Mouse (Mus musculus) left cerebral cortex, postnatal 25 days (tissue): ENCODE results near the gene Epor. TPM values are rescaled to one million over a fixed set of nuclear protein-coding genes. Genes with fewer than 3 reads are reported as not detected.

Experiments
- DNase-seq, 2 experiments: peaks; one replicate each; pipeline ENCODE4 v3.0.0; 2022; ENCODE audit warnings: low spot score in 2 of 2, mixed read lengths in 1 of 2
- intact Hi-C: fragments of 180-260 bp; cut with DNase I; formaldehyde crosslinking; loops from one replicate; pipeline ENCODE4 v1.15.1; 2025
- total RNA-seq, 2 experiments: library from RNA; stranded (reverse); gene quantifications; 2 replicates each; pipeline ENCODE4 v1.2.3; 2021

Epor gene
- total RNA-seq, 2 experiments from 2014 or later, result 7.9 to 8.9 TPM

DNA sequence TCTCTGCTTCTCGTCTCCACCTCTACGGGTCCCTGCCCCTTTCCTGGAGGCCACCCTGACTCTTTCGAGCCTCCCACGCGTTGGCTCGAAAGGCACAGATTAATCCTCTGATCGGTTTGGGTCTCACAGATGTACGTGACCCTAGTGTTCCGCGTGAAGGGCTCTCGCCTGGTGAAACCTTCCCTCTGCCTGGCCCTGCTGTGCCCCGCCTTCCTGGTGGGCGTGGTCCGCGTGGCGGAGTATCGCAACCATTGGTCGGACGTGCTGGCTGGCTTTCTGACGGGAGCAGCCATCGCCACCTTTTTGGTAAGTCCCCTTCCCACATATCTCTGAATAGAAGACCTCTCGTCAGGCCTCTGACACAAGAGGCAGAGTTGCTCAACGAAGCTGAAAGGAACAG lies 19.0 kb downstream of the Epor start:
- intact Hi-C loops, result no loop called here
- no peak for DNase-seq

DNA sequence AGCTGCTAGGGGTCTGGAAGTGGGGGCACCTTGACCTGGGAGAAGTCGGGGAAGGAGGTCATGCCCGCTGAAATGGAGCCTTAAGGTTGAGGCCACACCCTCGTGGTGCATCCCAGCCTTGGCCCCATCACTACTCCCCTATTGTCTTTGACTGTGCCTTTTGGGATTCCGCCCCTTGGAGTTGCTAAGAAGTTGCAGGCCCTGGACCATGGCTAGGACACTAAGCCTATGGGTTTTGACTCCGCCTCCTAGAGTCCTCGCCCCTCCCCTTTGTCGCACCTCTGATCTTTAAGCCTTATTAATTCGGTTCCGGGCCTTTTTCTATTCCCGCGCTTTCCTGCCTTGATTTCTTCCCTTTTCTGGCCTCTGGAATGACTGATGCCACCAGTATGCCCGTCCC lies 19.7 kb downstream of the Epor start:
- intact Hi-C loops, result no loop called here
- no peak for DNase-seq

DNA sequence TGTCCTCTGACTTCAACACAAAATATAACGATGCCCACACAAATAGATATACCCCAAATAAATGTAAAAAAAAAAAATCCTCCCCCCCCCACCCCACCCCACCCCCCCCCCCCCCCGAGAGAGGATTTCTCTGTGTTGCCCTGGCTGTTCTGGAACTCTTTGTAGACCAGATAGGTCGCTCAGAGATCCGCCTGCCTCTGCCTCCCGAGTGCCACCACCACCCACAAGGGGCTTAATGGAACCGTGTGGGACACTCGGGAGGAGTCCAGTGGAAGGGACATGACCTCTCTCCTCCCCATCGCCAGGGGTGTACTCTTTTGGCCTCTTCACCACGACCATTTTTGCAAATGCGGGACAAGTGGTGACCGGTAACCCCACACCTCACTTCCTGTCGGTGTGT lies 20.3 kb downstream of the Epor start:
- intact Hi-C loops, result no loop called here
- no peak for DNase-seq

DNA sequence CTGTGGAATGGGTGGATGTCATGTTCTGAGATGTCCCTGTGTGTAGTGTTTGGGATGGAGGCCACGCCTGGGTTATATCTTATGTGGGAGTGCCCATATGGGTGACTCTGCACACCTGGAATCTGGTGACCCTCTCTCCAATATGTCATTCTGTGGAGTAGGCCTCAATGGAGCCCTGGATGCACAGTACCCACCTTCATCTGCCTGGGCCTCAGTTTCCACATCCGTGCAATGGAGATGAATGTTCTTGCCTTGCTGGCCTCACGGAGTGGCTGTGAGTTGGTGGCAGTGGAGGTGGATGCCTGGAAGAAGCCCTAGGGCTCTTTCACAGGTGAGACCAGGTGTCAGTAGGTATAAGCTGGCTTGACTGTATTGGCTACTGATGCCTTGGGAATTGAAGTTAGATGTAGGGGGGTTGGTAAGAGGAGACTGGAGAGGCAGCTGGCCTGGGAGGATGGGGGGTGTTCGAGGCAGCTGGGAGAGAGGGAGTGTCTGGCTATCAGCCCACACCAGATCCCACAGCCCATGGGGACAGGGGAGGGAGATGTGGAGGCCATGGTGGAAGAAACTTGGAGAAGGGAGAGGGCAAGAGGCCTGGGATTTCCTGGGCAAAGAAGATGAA lies 25.0 kb downstream of the Epor start:
- intact Hi-C loops, result loop anchor here (2.0 kb wide), 1 partner anchor 14 kb away; no protein-coding TSS in a partner anchor
- no peak for DNase-seq

DNA sequence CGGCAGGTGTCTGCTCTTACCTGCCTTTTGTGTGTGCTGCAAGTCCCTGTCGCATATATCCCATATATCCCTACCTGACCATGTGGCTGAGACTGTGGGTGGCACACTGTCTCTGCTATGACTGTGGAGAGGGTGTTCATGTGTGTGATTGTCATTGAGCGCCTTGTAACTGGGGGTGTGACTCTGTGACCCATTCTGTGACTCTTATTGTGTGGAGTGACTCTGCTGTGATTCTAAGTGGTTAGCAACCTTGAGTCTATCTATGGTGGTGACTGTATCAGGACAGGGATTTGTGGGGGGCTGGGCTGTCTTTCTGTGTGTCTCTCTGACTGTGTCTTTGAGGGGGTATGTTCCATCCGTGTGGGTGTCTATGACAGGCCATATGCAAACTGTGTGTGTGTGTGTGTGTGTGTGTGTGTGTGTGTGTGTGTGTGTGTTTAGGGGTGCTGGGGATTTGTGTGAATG lies 25.6 kb downstream of the Epor start:
- intact Hi-C loops, result loop anchor here (2.0 kb wide), 1 partner anchor 15 kb away; no protein-coding TSS in a partner anchor
- peak in 1 of 2 experiments; percentile 73 for DNase-seq

DNA sequence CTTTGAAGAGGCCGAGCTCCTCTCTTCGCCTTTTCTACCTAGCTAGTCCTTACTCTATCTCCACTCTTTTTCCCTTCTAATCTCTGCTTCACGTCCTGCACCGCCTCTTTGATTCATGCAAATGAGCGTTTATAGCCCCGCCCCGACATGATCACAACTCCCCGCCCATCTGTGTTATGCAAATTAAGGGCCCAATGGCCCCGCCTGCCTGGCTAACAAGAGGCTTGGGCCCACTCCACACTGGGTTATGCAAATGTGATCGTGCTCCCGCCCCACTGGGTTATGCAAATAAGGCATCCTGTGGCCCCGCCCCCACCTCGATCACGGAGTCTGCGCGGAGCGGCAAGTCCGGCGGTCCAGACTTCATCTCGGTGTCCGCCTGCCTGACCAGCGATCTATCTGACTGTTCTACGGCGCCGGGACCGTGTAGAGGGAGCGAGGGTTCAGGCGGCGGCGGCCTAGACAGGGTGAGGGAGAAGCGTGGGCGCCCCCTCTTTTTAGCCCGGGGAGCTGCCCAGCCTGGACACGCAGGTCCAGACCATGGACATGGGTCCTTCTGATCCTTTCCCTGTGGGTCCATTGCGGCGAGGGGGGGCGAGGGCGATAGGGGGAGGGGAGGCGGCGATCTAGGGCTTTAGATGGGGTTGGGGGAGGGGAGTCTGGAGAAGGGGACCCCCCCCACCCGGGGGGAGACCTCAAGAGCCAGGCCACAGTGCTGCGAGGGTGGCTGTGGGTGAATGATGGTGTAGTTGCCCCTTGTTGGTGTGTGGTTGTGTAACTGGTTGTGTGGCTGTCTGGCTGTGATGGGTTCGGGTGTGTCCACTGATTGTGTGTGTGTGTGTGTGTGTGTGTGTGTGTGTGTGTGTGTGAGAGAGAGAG lies 26.4 kb downstream of the Epor start, which contains the start of gene Plppr2:
Gene Plppr2, plus strand, starts transcription at position 342 of the 879 bp plus-strand sequence.
- intact Hi-C loops, result no loop called here
- peak; percentile 95 to 99 for DNase-seq

DNA sequence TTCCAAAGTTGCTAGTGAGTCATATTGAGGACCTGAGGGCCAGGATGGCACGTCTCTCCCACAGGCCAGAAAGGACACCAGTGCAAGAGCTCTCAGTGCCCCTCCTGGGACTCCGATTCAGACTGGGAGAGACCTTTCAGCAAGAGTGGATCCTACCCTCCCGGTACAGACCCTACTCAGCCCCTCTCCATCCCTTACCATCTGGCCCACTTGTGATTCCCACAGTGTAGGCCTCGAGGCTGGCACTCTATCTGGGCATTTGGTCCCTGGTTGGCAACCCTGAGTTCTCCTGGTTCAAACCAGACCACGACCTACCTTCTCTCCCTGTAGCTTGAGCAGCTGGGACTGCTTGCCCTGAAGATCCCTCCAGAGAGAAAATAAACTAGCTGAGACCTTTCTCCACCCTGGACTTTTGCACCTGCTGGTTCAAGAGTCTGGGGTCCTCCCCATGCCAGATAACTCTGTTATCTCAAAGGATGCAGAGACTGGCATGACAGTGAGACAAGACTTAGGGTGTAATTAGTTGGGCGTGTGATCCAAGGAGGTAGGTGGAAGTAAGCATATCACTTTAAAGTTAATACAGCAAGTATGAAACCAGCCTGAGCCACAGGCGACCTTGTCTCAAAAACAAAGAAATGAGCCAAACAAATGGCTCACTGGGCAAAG lies 27.7 kb downstream of the Epor start:
- intact Hi-C loops, result no loop called here
- DNase-seq, result no peak

DNA sequence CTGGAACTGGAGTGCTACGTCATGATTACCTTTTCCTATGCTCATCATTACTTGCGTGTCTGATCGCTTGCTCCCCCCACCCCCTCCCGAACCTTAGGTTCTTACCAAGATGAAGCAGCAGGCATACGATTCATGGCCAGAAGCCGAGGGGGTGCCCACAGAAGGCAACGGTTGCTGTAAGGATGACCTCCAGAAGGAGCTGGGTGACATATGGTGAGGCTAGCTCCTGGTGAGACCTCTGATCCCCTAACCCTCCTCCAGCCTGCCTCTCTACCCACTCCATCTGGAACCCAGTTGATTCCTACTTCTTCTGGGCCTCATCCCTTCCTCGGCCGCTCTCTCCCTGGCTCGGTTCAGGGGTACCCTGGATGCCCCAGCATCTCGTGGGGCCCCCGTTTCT lies 29.3 kb downstream of the Epor start:
- intact Hi-C loops, result no loop called here
- no peak for DNase-seq

DNA sequence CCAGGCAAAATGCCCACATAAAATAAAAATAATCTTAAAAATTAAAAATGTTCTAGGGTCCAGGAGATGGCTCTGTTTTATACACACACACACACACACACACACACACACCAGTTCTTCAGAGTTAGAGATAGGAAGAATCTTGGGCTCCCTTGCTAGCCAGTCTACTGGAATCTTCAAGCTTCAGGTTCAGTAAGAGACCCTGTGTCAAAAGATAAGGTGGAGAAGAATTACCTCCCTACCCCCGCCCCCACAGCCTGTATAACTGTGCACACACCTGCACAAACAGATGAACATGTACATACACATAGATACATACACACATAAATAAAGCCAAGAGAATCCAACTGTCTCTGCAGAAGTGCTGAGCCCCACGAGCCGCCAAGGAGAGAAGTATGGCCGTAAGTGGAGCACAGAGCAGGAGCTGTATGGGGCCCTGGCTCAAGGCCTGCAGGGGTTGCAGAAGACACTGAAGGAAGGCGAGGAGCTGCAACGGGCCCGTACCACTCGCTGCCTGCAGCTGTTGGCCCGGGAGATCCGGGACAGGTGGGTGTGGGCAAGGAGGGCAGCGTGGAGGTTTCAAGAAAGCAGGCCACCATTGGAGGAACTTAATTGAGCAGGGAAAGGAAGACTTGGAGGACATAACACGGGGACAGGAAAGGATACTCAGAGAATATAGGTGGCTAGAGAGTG lies 30.7 kb downstream of the Epor start:
- intact Hi-C loops, result no loop called here

DNA sequence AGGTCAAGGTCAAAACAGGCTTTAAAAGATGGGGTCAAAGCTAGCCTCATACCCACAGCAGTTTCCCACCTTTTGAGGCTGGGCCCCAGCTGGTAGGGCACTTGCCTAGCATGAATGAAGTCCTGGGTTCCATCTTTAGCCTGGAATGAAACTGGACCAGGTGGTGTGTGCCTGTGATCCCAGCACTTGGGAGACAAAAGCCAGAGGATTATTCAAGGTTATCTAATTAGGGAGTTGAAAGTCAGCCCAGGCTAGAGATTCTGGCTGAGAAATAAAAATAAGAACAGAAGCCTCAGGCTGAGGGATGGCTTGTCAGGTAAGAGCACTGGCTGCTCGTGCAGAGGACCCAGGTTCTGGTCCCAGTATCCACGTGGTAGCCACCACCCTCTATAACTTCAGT lies 31.3 kb downstream of the Epor start:
- intact Hi-C loops, result no loop called here
- DNase-seq, result no peak

More for the DNA sequence above, 30.7 kb downstream of the Epor start:
- no peak for DNase-seq

DNA sequence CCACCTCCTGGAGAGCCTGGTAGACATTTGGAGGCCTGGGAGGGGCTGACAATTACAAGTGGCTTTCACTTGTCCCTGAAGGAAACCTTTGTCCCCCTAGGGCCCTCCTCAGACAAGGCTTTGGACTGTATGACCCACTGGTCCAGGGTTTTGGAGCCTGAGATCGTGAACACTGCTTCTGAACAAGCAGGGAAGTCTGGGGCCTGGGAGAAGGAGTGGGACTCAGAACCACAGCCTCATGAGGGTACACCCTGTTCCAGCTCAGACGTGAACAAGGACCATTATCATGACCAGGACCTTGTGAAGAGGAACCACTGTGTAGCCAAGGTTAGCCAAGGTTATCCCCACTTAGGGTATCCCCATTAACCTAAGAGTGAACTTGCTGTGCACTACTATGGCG lies 34.1 kb downstream of the Epor start:
- no peak for DNase-seq
- intact Hi-C loops, result no loop called here

DNA sequence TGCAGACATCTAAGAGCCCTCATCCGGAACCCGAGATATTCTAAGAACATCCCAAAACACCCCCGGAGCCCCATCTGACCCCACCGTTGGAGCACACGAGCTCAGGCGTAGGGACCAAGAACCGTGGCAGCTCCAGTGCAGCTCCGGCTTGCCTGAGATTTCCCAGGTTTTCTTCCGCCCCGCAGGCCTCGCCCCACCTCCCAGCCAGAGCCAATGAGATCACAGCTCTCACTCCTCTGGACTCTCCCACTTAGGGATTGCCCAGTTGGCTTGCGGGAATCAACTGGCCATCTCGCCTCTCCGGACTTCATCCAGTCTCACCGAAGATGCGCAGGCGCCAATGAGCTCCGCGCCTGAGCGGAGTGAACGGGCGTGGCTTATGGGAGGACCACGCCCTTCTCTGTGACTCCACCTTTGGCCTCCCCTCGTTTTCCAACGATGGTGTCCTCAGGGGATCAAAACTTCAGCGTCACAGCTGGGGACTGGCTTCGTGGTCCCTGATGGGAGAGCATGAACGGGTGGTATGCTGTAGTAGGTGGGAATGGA lies 36.0 kb downstream of the Epor start, which contains the start of the genes Ccdc159 and Tmem205:
Gene Ccdc159, plus strand, starts transcription at position 264 of the 546 bp plus-strand sequence.
Gene Tmem205, minus strand, starts transcription at position 349 of the 546 bp plus-strand sequence.
- peak; percentile 92 to 98 for DNase-seq
- intact Hi-C loops, result no loop called here

DNA sequence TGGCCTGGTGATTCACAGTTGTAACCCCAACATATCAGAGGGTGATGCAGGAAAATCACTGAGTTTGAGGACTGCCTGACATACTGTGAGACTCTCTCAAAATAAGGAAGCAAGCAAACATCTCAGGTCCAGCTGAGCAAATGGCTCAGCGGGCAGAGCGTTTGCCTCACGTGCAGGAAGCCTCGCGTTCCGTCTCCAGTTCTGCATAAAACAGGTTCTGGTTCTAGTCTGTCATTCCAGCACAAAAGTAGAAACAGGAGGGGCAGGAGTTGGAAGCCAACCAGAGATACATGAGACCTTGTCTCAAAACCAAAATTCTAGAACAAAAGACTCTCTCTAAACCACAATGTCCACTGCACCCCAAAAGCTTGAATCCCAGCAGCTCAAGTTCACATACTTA lies 36.5 kb downstream of the Epor start:
- intact Hi-C loops, result no loop called here
- DNase-seq, result no peak

DNA sequence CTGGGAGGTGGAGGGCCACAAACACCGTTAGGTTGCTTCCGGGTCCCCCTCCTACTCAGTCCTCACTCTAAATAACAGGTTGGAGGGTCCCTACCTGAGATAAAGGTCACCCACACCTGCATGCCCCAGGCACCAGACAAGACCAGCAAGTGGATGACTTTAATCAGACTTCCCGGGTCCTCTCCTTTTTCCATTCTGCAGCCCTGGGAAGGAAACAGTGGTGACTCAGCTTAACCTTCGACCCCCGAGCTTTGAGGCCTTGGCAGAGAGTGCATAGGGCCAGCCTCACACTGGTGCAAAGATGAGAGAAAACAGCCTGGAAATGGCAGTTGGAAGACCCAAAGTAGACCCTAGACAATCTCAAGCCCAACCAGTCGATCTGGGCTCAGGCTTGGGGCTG lies 37.2 kb downstream of the Epor start:
- intact Hi-C loops, result no loop called here

DNA sequence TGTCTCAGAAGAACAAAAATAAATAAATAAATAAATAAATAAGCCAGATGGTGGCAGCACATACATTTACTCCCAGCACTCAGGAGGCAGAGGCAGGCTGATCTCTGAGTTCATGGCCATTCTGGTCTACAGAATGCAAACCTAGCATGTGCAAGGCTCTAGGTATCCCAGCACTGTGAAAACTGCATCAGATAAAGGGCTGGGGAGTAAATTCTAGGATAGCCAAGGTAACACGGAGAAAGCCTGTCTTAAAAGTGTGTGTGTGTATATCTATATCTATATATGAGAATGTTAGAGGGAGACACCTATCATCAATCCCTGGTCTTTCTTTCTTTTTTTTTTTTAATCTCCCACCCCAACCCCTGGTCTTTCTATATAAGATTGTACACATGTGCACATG lies 37.8 kb downstream of the Epor start:
- no peak for DNase-seq
- intact Hi-C loops, result no loop called here

More for the DNA sequence above, 37.2 kb downstream of the Epor start:
- DNase-seq, result no peak

DNA sequence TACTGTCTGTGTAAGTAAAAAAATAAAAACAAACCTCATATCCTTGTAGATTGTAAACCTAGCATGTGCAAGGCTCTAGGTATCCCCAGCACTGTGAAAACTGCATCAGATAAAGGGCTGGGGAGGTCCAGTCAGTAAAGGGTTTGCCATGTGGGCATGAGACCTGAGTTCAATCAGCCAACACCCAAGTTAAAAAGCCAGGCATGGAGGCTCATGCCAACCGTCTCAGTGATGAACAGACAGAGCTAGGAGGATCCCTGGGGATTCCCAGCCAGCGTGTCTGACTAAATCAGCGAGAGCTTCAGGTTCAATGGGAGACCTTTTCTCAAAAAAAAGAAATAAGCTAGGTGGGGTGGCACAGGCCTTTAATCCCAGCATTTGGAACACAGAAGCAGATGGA lies 38.3 kb downstream of the Epor start:
- intact Hi-C loops, result no loop called here
- no peak for DNase-seq

DNA sequence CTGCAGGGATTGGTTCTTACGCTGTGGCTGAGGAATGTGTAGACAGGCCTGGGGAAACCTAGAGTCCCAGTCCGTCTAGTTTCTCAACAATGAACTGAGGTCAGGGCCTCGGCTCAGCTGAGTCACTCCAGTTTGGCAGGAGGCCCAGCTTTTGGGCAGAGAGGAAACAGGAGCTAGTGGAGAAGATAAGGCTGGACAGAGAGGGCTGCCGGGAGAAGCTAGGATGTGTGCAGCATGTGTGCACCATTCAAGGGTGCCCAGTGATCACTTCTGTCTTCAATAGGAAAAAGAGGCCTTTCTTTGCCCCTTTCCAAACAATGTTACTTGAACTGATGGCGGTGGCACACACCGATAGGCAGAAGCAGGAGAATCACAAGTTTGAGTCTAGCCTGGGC lies 39.2 kb downstream of the Epor start:
- intact Hi-C loops, result no loop called here
- peak in 1 of 2 experiments; percentile 38 for DNase-seq

DNA sequence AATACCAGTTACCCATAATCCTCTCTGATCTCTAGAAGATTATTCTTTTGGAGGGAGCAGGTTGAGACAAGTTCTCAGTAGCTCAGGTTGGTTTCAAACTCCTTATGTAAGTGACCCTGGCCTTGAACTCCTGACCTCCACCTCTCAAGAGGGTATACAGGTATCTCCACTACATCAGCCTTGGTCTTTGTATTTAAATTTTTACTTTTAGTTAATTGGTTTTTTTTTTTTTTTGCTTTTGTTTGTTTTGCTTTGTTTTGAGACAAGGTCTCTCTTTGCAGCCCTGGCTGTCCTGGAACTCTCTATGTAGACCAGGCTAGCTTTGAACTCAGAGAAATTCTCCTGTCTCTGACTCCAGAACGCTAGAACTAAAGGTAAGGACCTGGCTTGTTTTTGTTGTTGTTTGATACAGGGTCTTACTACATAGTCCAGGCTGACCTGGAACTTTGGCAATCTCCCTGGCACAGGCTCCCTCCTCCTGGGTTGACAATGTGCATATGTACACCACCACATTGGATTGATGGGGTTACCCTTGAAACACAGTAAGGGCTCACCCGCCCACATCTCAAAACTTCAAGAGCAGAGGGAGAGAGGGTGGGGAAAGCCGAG lies 39.7 kb downstream of the Epor start:
- no peak for DNase-seq
- intact Hi-C loops, result no loop called here

DNA sequence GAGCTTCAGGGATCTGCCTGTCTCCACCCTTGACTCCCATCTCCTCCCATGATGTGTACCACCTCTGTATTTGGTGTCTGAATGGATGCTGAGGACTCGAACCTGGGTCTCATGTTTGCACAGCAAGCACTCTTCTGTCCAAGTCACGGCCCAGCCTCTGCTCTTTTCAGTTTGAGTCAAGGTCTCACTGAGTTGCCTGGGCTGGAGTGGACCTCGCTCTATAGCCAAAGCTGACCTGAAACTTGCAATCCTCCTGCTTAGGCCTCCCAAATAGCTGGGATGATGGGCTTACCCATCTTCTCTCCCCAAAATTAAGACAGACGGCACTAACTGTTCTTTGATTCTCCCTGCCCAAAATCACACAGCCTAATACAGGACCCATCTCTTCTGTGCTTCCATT lies 40.3 kb downstream of the Epor start:
- DNase-seq, result no peak
- intact Hi-C loops, result no loop called here
